In genomic region chr10:43900883-43901570, GRCm38 (mm10) we compare ENCODE assay signal across 8 mouse cellular contexts. TPM values are rescaled to one million over a fixed set of nuclear protein-coding genes. Genes with fewer than 3 reads are reported as not detected.
A peak's percentile ranks its signal among the peaks of the same experiment; 100 is the strongest.
DNase-seq lines count a peak whose midpoint lies in the region; ATAC-seq and TF ChIP-seq lines count a peak whose summit lies in the region.

No protein-coding gene starts in this region.

- peak overlapping the region; percentile 57 for H3K9ac ChIP-seq in lung, postnatal 0 days (replicated peaks; ENCODE audit: low read depth)
- peak overlapping the region; percentile 69 for H3K9ac ChIP-seq in hindbrain, embryonic 11.5 days (ENCODE audit: low read depth, low read length)

- H3K9me3 ChIP-seq in lung, postnatal 0 days (ENCODE audit: low read length), result no peaks in the 10 kb centered on the region
- H3K9me3 ChIP-seq in hindbrain, embryonic 11.5 days (ENCODE audit: control insufficient read depth, low read length), result no peaks in the 10 kb centered on the region
- H3K9me3 ChIP-seq in megakaryocyte, embryonic 14.5 days, result no peaks in the 10 kb centered on the region

- no peak for TF ChIP-seq CTCF in lung, postnatal 0 days (IDR thresholded peaks at IDR 0.05)

- H3K27ac ChIP-seq in lung, postnatal 0 days (ENCODE audit: low read length), result peak overlapping the region; percentile 64
- peak overlapping the region; percentile 93 for H3K27ac ChIP-seq in brown adipose tissue, adult 24 weeks (replicated peaks; ENCODE audit: low read depth, low read length)
- H3K27ac ChIP-seq in hindbrain, embryonic 11.5 days (ENCODE audit: low read depth, low read length), result peak overlapping the region; percentile 55; the same call in 1 of the 2 replicates

- no peak for DNase-seq in lung, postnatal 0 days (ENCODE audit: low spot score)
- DNase-seq in lung, postnatal 25 days (ENCODE audit: low spot score), result no peak
- DNase-seq in hindbrain, embryonic 11.5 days (ENCODE audit: low spot score), result peak; percentile 15
- DNase-seq in frontal cortex, postnatal 14 days (ENCODE audit: low spot score in 2 of 2), result no peak
- DNase-seq in left cerebral cortex, postnatal 14 days (ENCODE audit: low spot score in 2 of 2), result no peak

- no peak for TF ChIP-seq EP300 in lung, postnatal 0 days (IDR thresholded peaks at IDR 0.05)

- H3K36me3 ChIP-seq in lung, postnatal 0 days (ENCODE audit: insufficient read depth, low read length), result no peaks in the 10 kb centered on the region
- no peaks in the 10 kb centered on the region for H3K36me3 ChIP-seq in hindbrain, embryonic 11.5 days (ENCODE audit: control insufficient read depth, insufficient read depth, low read length)
- H3K36me3 ChIP-seq in megakaryocyte, embryonic 14.5 days (replicated peaks; ENCODE audit: low read length), result peaks cover 14% of the 10 kb centered on the region

- intact Hi-C loops in left cerebral cortex, postnatal 14 days (cut with DNase I), result loop anchor here (5.0 kb wide), 1 partner anchor 324 kb away; the partner anchor contains the start of gene Cd24a

- no peaks in the 10 kb centered on the region for H3K4me1 ChIP-seq in lung, postnatal 0 days (ENCODE audit: insufficient read depth, low read depth, low read length)
- H3K4me1 ChIP-seq in brown adipose tissue, adult 24 weeks (ENCODE audit: control insufficient read depth, insufficient read depth, insufficient read length, low read length), result no peaks in the 10 kb centered on the region
- no peaks in the 10 kb centered on the region for H3K4me1 ChIP-seq in hindbrain, embryonic 11.5 days (replicated peaks; ENCODE audit: control insufficient read depth, insufficient read depth, low read length)
- H3K4me1 ChIP-seq in megakaryocyte, embryonic 14.5 days, result peaks cover 35% of the 10 kb centered on the region

- H3K27me3 ChIP-seq in lung, postnatal 0 days (replicated peaks; ENCODE audit: insufficient read depth, low read length), result no peaks in the 10 kb centered on the region
- no peaks in the 10 kb centered on the region for H3K27me3 ChIP-seq in hindbrain, embryonic 11.5 days (ENCODE audit: control insufficient read depth, insufficient read depth, low read length)
- no peaks in the 10 kb centered on the region for H3K27me3 ChIP-seq in megakaryocyte, embryonic 14.5 days (replicated peaks)

- H3K4me2 ChIP-seq in lung, postnatal 0 days (replicated peaks; ENCODE audit: low read depth, low read length), result peak overlapping the region; percentile 74
- H3K4me2 ChIP-seq in hindbrain, embryonic 11.5 days (replicated peaks; ENCODE audit: low read depth, low read length), result peak overlapping the region; percentile 43

- ATAC-seq in lung, postnatal 0 days, result no peak; the same call in none of the 2 replicates
- ATAC-seq in hindbrain, embryonic 11.5 days (ENCODE audit: low FRiP score), result no peak; the same call in 1 of the 2 replicates
- ATAC-seq in cerebellum, adult (ENCODE audit: insufficient number of reproducible peaks, low FRiP score, low TSS enrichment), result no peak

- 4% methylated on average over 30 of the region's 30 CpGs for WGBS in lung, postnatal 0 days
- 10% methylated on average over 29 of the region's 30 CpGs for WGBS in hindbrain, embryonic 11.5 days

- H3K4me3 ChIP-seq in lung, postnatal 0 days (ENCODE audit: low read depth, low read length), result peak overlapping the region; percentile 78
- peak overlapping the region; percentile 73 for H3K4me3 ChIP-seq in brown adipose tissue, adult 24 weeks (ENCODE audit: insufficient read depth, low read depth, low read length)
- H3K4me3 ChIP-seq in hindbrain, embryonic 11.5 days (ENCODE audit: low read depth, low read length), result peak overlapping the region; percentile 73
- H3K4me3 ChIP-seq in megakaryocyte, embryonic 14.5 days (replicated peaks), result peak overlapping the region; percentile 98

RNA-seq across cellular contexts. Expression of gene Qrsl1, which starts 0.5 kb away (rescaled TPM):
- 8.8 and 9.7 TPM in 2 replicates for polyA plus RNA-seq in lung, postnatal 0 days (2015; fragmentation: Nextera tagmentation; extraction: Ambion mirVana)
- polyA plus RNA-seq in brown adipose tissue, adult 24 weeks (2012; ENCODE audit: insufficient read depth, insufficient read length, missing spikeins), result 12.4 and 25.7 TPM in 2 replicates
- polyA plus RNA-seq in hindbrain, embryonic 11.5 days (2014; fragmentation: Nextera tagmentation; extraction: Ambion mirVana), result 29.7 and 30.1 TPM in 2 replicates
- polyA plus RNA-seq in megakaryocyte, embryonic 14.5 days (2012; ENCODE audit: insufficient read depth, low replicate concordance), result 1.9 TPM in 1 of 2 replicates, not detected in the other
- 10 to 100 TPM; 14.7 to 14.9 TPM for total RNA-seq in left cerebral cortex, postnatal 14 days (2021)

RNA-seq across cellular contexts. Expression of gene Rtn4ip1, which starts 0.6 kb away (rescaled TPM):
- polyA plus RNA-seq in lung, postnatal 0 days (2015; fragmentation: Nextera tagmentation; extraction: Ambion mirVana), result 4.7 and 5.7 TPM in 2 replicates
- 41.7 and 45.4 TPM in 2 replicates for polyA plus RNA-seq in brown adipose tissue, adult 24 weeks (2012; ENCODE audit: insufficient read depth, insufficient read length, missing spikeins)
- 20.0 and 20.5 TPM in 2 replicates for polyA plus RNA-seq in hindbrain, embryonic 11.5 days (2014; fragmentation: Nextera tagmentation; extraction: Ambion mirVana)
- 2.1 TPM in 1 of 2 replicates, not detected in the other for polyA plus RNA-seq in megakaryocyte, embryonic 14.5 days (2012; ENCODE audit: insufficient read depth, low replicate concordance)
- total RNA-seq in left cerebral cortex, postnatal 14 days (2021), result 10 to 100 TPM; 13.4 to 15.5 TPM
